Mouse (Mus musculus): Measurements from ENCODE around the gene Stra6l. TPM values are rescaled to one million over a fixed set of nuclear protein-coding genes. Genes with fewer than 3 reads are reported as not detected.

Gene Stra6l
- polyA plus RNA-seq, 1 experiment = 8.4 TPM

DNA sequence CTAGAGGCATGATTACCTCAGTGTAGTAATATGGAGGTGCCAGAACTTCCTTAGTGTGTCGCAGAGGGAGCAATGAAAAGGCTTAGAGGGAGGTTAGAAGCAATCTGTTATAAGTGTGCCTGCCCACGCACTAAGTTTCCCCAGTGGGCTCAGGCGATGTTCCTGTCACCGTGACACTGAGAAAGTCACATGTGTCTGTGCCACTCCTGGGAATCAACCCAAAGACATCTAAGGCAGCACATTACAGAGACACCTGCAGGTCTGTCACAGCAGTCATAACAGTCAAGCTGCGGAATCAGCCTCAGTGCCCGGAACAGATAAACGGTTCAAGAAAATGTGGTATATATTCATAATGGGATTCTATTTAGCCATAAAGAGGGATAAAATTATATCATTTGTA lies 16.5 kb upstream of the Stra6l start:
- WGBS = 87% methylated on average over 7 of the region's 7 CpGs

DNA sequence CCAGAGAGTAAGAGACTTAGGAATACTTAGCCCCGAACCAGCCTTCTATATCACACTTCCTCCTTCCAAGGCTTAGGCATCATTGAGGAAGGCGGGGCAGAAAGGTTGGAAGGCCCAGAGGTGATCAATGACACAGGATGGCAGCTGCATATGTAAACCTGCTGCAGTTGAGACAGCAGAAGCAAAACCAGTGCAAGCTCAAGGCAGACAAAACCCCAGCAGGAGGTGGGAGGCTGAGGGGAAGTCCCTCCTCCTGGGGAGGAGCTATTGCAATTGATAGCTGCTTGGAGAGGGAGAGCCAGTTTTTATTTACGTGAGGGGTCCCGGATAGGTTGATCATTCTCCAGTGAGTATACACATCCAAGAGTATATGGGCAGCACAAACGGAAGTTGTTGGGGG lies 15.0 kb upstream of the Stra6l start:
- no peak for DNase-seq (ENCODE audit: low read depth, low spot score)
- 38% methylated on average over 5 of the region's 5 CpGs for WGBS

More for the DNA sequence above, 16.5 kb upstream of the Stra6l start:
- DNase-seq (ENCODE audit: low read depth, low spot score) = no peak

DNA sequence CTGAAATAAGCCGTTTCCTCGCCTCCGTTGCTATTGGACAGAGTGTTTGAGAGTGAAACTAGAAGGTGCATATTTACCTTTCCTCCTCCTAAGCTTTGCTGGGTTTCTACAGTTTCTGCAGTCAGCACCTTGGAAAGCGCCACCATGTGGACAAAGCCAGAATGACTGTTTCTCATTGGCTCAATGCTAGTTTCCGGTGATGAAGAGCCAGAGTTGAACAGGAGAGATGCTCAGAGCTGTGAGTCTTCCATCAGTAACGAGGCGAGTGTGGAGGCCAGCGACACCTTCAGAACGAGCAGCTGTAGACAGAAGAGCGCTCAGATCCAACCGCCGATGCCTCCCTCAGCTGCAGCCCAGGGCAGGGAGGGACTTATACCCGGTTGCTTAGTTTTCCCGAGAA lies 4.1 kb upstream of the Stra6l start:
- DNase-seq (ENCODE audit: low read depth, low spot score) = no peak
- WGBS = 59% methylated on average over 14 of the region's 14 CpGs

DNA sequence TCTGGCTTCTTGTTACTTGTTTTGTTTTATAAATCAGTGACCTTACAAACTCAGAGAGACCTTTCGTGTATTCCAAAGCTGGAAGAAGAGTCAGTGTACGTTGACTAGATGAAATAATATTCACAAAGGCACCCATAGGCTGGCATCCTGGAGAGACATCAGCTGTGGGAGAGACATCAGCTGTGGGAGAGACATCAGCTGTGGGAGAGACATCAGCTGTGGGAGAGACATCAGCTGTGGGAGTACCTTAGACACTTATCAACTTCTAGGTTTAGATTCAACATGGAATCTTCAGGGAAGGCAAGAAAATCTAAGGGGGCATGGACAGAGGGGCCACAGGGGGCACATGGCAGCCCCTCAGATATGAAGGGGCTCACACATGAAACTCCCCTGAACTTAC lies 2.2 kb upstream of the Stra6l start:
- 94% methylated on average over 2 of the region's 2 CpGs for WGBS

DNA sequence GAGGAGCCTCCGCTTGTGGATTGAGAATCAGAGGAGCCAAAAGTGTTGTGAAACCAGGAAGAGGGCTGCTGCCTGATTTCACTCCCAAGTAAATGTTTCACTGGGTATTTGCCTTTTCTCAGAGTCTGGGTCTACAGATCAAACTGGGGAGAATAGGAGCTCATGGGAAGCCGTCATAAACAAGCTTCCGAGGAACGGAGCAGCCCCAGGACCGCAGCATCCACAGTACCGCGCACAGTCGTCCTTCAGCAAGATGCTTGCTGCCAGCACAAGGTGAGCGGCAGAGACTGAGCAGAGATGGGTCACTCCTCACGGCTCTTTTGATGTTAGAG lies 327 bp downstream of the Stra6l start:
- no peak for DNase-seq (ENCODE audit: low read depth, low spot score)
- WGBS = 9% methylated on average over 10 of the region's 10 CpGs

More for the DNA sequence above, 2.2 kb upstream of the Stra6l start:
- no peak for DNase-seq (ENCODE audit: low read depth, low spot score)

DNA sequence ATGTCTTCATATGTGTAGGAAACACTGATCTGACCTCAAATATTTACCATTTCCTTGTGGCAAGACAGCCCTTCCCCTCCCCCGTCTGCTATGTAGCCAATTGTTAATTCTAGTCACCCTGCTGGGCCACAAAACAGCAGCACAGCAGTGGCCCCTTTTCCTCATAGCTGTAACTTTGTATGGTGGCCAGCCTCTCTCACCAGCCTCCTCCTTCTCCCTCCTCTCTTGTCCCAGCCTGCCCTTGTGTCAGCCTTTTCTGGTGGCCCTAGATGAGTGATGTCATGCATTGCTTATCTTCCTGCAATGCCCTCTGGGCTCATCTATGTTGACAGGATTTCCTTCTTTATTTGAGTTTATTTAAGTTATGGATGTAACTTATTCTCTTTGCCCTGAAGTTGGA lies 955 bp downstream of the Stra6l start:
- no peak for DNase-seq (ENCODE audit: low read depth, low spot score)
- WGBS = 25% methylated on average over 1 of the region's 1 CpGs

DNA sequence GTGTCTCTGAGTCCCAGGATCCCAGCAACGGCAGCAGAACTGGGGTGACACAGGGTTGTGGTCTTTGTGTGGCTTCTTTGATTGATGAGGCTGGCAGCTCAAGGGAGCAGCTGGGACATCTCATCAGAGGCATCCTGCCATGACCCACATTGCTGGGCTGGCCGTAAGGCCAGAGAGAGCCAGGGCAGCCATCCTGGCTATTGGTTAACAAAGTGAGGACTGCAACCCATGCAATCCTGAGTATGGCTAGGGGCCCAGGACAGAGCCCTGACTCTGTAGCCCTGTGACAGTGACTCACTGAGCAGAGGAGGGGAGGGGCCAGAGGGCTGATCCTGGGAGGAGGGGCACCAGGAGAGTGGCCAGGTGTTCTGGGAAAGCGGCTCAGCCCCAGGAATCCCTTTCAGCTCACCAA lies 3.2 kb downstream of the Stra6l start:
- 13% methylated on average over 3 of the region's 3 CpGs for WGBS
- no peak for DNase-seq (ENCODE audit: low read depth, low spot score)

DNA sequence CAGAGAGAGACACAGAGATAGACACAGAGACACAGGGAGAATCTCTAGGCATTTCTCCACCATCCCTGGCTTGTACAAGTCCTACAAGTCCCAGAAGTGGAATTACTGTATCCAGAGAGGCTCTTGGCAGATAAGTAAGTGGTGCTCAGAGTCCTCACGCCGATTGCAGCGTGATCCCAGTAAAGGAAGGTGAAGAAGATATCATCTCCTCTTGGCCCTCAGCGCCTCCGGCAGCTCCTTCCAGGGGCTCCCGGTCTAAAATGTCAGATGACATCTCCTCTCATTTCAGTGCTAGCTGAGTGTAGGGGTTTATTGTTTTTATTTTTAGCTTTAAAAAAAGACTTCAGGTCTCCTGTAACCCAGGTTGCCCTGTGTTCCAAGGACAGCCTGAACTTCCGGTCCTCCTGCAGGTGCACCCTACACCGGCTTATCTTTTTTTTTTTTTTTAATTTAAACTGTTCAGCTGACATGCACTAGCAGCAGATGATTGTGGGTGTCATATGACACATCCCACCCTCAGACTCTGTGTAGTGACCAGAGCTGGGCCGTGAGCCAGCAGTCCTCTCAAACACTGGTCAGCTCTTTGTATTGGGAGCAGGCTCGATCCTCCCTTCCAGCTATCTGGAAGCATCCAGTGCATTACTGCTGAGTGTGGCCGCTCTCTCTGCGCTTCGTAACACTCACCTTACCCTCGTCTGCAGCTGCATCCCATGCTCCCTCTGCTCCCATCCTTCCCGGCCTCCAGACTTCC lies 5.2 kb downstream of the Stra6l start:
- 73% methylated on average over 15 of the region's 15 CpGs for WGBS
- DNase-seq (ENCODE audit: low read depth, low spot score) = no peak

DNA sequence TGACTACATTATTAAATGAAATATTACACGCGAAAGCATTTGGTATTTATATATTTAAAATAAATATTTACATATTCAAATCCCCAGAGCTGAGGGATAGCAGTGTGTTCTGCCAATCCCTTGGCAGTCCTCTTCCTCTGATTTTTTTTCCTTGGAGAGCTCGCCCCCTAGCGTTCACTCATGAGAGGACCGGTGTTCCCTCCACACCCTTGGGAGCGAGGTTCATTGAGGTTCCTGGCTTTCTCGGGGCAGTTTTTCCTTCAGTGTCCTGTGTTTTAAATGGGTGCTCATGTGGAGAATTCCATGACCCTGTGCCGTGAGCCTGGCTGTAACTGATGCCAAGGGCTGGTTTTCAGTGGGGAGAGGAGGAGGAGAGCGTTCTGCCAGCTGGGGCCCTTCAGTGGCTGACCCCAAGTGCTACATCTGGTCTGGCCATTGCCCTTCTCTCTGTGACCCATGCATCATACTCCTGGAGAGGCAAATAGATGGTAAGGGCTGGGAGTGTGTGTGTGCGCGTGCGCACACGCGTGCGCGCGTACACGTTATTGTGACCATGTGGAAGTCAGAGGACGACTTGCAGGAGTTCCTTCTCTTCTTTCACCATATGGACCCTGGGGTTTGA lies 7.5 kb downstream of the Stra6l start:
- WGBS = 51% methylated on average over 19 of the region's 19 CpGs
- no peak for DNase-seq (ENCODE audit: low read depth, low spot score)

DNA sequence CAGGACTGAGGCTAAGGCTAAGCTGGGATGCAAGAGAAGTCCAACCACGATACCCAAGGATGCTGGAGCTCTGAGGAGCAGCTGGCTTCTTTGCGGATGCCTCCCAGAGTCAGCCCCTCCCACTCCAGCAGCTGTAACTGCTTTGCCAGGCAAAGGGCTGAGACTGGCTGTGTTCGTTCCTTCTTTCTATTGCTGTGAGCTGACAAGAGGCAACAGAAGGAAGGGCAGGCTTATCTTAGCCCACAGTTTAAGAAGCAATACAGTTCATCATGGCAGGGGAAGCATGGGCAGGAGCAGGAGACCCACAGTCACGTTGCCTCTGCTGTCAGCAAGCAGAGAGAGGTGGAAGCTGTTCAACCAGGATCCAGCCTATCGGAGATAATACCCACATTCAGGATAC lies 12.7 kb downstream of the Stra6l start:
- 76% methylated on average over 5 of the region's 5 CpGs for WGBS
- DNase-seq (ENCODE audit: low read depth, low spot score) = no peak

DNA sequence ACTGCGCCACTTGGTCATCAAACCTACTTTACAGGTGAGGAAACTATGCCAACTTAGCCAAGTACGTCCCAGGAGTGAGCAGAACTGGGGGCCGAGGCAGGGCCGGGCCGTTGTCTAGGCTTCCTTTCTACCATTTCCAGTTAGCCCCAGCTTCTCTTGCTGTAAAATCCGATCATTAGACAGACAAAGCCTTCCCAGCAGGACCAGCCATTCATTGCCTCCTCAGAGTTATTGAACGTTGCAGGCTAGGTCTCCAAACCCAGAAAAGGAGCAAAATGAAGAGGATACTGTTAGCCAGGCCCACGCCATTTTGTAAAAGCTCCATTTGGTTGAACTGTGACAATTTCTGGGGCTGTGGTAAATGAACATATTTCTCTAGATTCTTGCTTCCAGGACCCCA lies 19.0 kb downstream of the Stra6l start:
- WGBS = 90% methylated on average over 8 of the region's 8 CpGs

DNA sequence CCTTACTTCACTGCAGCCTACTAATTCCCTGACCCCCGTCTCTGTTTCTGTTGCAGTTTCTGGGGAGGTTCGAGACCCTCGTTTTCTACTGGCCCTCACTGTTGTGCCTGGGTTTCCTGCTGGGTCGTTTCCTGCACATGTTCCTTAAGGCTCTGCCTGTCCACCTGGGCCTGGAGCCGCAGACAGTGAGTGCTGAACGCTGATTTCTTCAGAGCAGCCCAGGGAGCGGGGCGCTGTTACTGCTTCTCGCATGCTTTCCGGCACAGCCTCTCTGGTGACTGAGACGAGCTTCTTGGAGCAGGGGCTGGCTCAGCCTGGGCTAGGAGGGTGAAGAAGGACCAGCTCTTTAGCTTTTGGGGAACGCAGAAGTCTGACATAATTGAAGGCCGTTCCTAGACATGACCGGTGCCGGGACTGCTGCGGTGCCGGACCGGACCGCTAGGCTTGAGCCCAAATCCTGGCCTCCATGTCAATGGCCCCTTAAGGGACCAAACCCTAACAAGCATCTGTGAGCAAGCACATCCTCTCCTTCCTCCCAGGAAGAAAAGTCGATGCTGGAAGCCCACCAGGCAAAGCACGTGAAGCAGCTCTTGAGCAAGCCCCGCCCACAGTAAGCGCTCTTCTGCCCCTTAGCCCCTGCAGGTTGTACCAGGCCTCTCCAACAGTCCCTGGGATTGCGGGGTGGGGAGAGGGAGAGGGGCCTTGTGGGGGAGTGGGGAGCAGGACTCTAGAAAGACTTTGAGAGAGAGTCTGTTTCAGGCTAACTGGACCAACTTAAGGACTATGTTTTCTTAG lies 20.8 kb downstream of the Stra6l start:
- no peak for DNase-seq (ENCODE audit: low read depth, low spot score)
- 71% methylated on average over 24 of the region's 24 CpGs for WGBS

More for the DNA sequence above, 19.0 kb downstream of the Stra6l start:
- DNase-seq (ENCODE audit: low read depth, low spot score) = no peak

DNA sequence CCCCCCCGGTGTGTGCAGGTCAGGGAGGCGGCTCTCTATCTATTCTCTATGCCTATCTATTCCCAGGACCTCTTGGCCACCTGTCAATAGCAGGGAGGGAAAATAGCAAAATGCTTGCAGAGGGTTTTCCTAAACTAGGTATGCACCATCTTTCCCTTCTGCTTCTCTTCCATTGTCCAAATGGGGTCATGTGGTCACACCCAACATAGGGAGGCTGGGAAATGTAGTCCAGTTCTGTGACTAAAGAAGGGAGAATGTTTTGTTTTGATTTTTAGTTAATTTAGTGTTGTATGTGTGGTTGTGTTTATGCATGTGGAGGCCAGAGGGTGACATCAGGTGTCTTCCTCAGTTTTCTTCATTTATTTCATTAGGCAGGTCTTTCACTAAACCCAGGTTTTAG lies 23.7 kb downstream of the Stra6l start:
- no peak for DNase-seq (ENCODE audit: low read depth, low spot score)
- WGBS = 96% methylated on average over 2 of the region's 2 CpGs

DNA sequence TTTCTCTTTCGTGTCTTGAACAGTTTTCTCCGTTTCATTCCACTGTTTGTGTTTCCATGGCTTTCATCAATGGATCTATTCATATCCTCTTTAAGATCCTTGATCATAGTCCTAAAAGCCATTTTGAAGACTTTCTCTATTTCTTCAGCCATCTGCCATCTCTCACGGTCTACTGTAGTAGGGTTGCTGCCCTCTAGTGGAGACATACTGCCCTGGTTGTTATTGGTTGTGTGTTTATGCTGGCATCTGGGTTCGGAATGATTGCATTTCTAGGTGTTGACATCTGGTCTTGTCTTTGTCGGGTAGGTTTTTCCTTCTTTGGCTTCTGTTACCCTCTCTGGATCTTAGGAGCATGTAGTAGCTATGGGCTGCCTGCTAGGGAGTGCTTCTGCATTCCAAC lies 30.5 kb downstream of the Stra6l start:
- peak; percentile 24 for DNase-seq (ENCODE audit: low read depth, low spot score)
- WGBS = 37% methylated on average over 5 of the region's 5 CpGs

DNA sequence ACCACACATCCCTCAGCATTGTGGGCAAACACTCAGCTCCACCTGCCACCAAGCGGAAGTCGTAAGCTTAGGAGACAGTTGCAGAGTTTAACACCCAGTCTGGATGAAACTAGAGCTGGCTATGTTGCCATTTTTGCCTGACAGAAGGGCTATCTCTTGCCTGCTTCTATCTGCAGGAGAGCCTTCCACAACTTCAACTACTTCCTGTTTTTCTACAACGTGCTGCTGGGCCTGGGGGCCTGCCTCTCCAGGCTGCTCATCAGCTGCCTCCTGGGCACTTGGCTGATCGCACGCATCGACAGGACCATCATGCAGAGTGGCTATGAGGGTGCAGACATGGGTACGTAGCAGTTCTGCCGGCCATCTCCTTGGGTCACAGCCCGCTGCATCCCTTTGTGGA lies 34.1 kb downstream of the Stra6l start:
- WGBS = 86% methylated on average over 9 of the region's 9 CpGs
- DNase-seq (ENCODE audit: low read depth, low spot score) = no peak

DNA sequence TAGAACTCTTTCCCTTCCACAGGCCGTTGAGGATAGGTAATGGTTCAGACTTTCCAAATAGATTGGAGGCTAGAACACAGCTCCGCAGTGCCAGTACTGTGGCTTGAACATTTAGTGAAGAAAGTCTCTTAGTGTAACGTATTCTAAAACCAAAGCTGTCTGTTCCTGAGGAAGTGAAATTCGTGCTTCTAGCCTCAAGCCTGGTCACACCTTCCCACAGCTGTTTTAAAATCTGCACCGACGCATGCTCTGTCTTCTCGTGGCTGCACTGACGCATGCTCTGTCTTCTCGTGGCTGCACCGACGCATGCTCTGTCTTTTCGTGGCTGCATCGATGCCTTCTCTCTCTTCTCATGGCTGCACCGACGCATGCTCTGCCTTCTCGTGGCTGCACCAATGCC lies 34.8 kb downstream of the Stra6l start:
- no peak for DNase-seq (ENCODE audit: low read depth, low spot score)
- 89% methylated on average over 16 of the region's 16 CpGs for WGBS

DNA sequence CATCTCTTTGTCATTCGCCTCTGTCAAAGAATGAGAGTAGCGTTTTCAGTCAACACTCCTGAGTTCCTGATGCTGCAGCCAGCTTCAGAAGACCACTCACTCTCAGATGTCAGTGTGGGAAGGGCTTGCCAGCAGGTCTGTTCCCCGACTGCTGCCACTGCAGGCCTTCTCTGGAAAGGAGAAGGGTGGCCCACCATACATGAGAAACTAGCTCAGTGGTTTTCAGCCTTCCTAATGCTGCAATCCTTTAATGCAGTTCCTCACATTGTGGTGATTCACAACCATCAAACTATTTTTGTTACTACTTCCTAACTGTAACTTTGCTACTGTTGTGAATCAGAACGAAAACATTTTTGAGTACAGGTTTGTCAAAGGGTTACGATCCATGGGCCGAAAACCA lies 41.0 kb downstream of the Stra6l start:
- no peak for DNase-seq (ENCODE audit: low read depth, low spot score)
- WGBS = 87% methylated on average over 6 of the region's 6 CpGs

DNA sequence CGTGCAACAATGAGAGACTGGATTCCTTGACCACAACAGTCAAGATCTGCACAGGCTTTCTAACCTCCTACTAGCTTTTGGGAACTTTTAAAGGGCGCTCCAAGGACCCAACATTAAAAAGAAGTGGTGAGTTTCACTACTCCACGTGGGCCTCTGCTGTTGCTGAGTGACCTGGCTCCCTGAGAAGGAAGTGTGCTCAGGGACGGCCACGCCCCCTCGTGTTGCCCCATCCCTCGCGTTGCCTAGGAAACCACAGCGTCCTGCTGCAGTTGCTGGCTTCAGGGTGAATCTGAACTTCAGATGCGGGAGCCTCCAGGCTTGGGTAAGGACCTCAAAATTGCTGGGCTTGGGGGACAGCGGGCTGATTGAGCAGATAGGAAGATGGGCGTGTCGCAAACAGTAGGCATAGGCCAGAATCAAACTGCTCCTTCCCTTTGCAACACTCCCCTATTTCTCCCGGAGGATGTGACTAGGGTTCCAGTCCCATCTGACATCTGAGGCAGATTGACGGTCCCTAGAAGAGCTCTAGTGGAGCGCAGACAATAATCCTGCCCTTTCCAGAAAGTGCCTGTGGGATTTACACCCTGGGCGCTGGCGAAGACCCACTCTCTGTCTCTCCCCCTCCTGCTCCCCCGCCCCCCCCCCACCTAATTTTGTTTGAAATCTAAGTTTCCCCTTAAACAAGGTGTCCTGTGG lies 41.8 kb downstream of the Stra6l start, which contains the start of gene Ccdc180:
Gene Ccdc180, plus strand, starts transcription at position 238 of the 696 bp plus-strand sequence.
- WGBS = 15% methylated on average over 19 of the region's 19 CpGs
- peak; percentile 22 for DNase-seq (ENCODE audit: low read depth, low spot score)

DNA sequence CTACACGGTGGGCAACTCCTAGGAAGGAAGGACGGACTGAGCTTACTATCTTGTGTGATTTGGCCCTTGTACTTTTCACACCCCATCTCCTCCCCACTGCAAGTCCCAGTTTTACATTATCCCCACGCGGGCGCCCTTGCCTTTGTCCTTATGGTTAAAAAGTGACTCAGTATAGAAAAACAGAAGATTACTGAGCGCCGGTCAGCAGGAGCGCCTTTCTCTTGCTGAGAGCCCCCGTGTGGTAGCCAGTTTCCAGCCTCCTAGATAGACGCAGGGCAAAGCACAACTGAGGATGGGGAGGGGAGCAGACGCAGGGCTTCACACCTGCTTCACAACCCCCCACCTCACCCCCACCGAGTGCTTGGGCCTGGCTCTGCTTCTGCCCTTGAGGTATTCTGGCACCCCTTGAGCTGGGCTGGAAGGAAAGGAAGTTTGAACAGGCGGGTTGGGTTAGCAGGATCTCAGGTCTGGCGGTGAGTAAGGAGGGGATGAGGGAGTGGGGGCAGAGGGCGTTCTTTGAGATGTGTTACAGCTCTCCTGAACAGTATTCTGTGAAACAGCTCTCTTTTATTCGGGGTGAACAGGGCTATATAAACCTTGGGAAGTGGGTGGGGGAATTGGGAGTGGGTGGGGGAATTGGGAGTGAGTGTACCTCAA lies 48.1 kb downstream of the Stra6l start:
- 18% methylated on average over 16 of the region's 16 CpGs for WGBS
- no peak for DNase-seq (ENCODE audit: low read depth, low spot score)

DNA sequence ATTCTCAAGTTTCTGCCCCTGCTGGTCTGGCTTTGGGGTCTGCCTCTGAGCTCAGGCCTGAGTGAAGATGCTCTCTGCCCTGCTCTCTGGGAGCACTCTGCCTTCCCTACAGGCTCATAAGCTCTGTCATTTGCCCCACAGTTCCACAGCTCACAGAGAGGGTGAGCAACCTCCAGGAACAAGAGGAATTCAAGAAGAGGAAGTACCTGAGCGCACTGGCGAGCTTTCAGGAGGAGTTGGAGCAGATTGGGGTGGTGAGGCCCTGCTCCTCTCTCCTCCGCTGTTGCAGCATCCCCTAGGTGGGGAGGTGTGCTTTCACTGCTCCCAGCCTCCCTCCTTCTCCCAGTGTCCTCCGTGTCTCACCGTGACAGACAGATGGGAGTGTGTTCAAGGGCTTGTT lies 49.9 kb downstream of the Stra6l start:
- WGBS = 45% methylated on average over 5 of the region's 5 CpGs

More for the DNA sequence above, 49.9 kb downstream of the Stra6l start:
- no peak for DNase-seq (ENCODE audit: low read depth, low spot score)

Data from large intestine, adult 2 months (tissue).